8 mouse cellular contexts compared by ENCODE assay signal in genomic region chr6:87850155-87850899, GRCm38 (mm10). TPM values are rescaled to one million over a fixed set of nuclear protein-coding genes. Genes with fewer than 3 reads are reported as not detected.
DNase-seq lines count a peak whose midpoint lies in the region; ATAC-seq and TF ChIP-seq lines count a peak whose summit lies in the region.

No protein-coding gene starts in this region.

- peaks cover 9% of the 10 kb centered on the region for H3K36me3 ChIP-seq in ES-E14 (ENCODE audit: control insufficient read depth, insufficient read depth, low read length, poor library complexity, severe bottlenecking)
- H3K36me3 ChIP-seq in embryonic facial prominence, embryonic 14.5 days (ENCODE audit: control insufficient read depth, insufficient read depth, low read length), result peaks cover 22% of the 10 kb centered on the region
- peaks cover 11% of the 10 kb centered on the region for H3K36me3 ChIP-seq in heart, embryonic 12.5 days
- H3K36me3 ChIP-seq in kidney, embryonic 14.5 days (ENCODE audit: control insufficient read depth, insufficient read depth, low read length), result peaks cover 31% of the 10 kb centered on the region

- no peak for TF ChIP-seq POLR2A in lung, adult 2 months (IDR thresholded peaks at IDR 0.05; ENCODE audit: borderline replicate concordance, extremely low read depth, low read depth, low read length)
- TF ChIP-seq POLR2A in olfactory bulb, adult 2 months (IDR thresholded peaks at IDR 0.05; ENCODE audit: insufficient read depth, low read depth, low read length), result no peak

- no peak for TF ChIP-seq CTCF in lung, adult 2 months (IDR thresholded peaks at IDR 0.05; ENCODE audit: insufficient read depth, low read length)
- no peak for TF ChIP-seq CTCF in olfactory bulb, adult 2 months (IDR thresholded peaks at IDR 0.05; ENCODE audit: insufficient read depth, low read depth, low read length)

- DNase-seq in ES-E14 (ENCODE audit: low read depth, low spot score), result no peak
- peak; percentile 75 for DNase-seq in adrenal gland, postnatal 14 days
- peak; percentile 48 for DNase-seq in embryonic facial prominence, embryonic 14.5 days (ENCODE audit: low spot score)
- DNase-seq in lung, adult 2 months, result no peak

- WGBS in embryonic facial prominence, embryonic 14.5 days, result under 1% methylated on average over 25 of the region's 73 CpGs
- under 1% methylated on average over 73 of the region's 73 CpGs for WGBS in heart, embryonic 12.5 days
- under 1% methylated on average over 63 of the region's 73 CpGs for WGBS in kidney, embryonic 14.5 days
- whole genome bisulfite sequencing in lung, adult 2 months, result under 1% methylated on average over 73 of the region's 73 CpGs
- WGBS in olfactory bulb, adult 2 months, result under 1% methylated on average over 73 of the region's 73 CpGs

- in situ Hi-C loops in ES-E14 (cut with MboI; ENCODE audit: low sequenced_read_pairs in 2 of 2, unreplicated experiment in 2 of 2), result no loop called here

- H3K4me2 ChIP-seq in embryonic facial prominence, embryonic 14.5 days (ENCODE audit: low read depth, low read length), result peak overlapping the region; percentile 77
- peak overlapping the region; percentile 79 for H3K4me2 ChIP-seq in heart, embryonic 12.5 days
- H3K4me2 ChIP-seq in kidney, embryonic 14.5 days (replicated peaks; ENCODE audit: low read depth, low read length), result peak overlapping the region; percentile 77

- H3K4me1 ChIP-seq in ES-E14 (ENCODE audit: control insufficient read depth in 2 of 2, insufficient read depth in 2 of 2, low read length in 2 of 2, poor library complexity in 1 of 2), result peaks cover 7 to 11% of the 10 kb centered on the region in 2 experiments; a peak in 3 of 4 replicates
- peaks cover 25% of the 10 kb centered on the region for H3K4me1 ChIP-seq in embryonic facial prominence, embryonic 14.5 days (ENCODE audit: control insufficient read depth, insufficient read depth, low read length)
- peaks cover 16% of the 10 kb centered on the region for H3K4me1 ChIP-seq in heart, embryonic 12.5 days (replicated peaks)
- H3K4me1 ChIP-seq in kidney, embryonic 14.5 days (ENCODE audit: control insufficient read depth, insufficient read depth, low read length), result peaks cover 12% of the 10 kb centered on the region
- H3K4me1 ChIP-seq in lung, adult 2 months (ENCODE audit: control insufficient read depth, insufficient read depth, low read length), result peaks cover 15% of the 10 kb centered on the region
- H3K4me1 ChIP-seq in olfactory bulb, adult 2 months (ENCODE audit: control insufficient read depth, insufficient read depth, low read length), result no peaks in the 10 kb centered on the region

- H3K4me3 ChIP-seq in ES-E14 (ENCODE audit: insufficient read depth in 1 of 2, low read depth in 1 of 2, low read length in 2 of 2, poor library complexity in 1 of 2, severe bottlenecking in 1 of 2), result peak overlapping the region; percentile 88 to 97
- H3K4me3 ChIP-seq in embryonic facial prominence, embryonic 14.5 days (ENCODE audit: low read depth, low read length), result peak overlapping the region; percentile 100
- peak overlapping the region; percentile 99 for H3K4me3 ChIP-seq in heart, embryonic 12.5 days
- H3K4me3 ChIP-seq in kidney, embryonic 14.5 days (ENCODE audit: low read length), result peak overlapping the region; percentile 100
- peak overlapping the region; percentile 98 for H3K4me3 ChIP-seq in lung, adult 2 months (replicated peaks; ENCODE audit: extremely low read depth, low read depth, low read length)
- peak overlapping the region; percentile 69 for H3K4me3 ChIP-seq in olfactory bulb, adult 2 months (ENCODE audit: insufficient read depth, low read depth, low read length)

- H3K9ac ChIP-seq in ES-E14 (ENCODE audit: insufficient read depth, low read depth, low read length, poor library complexity, severe bottlenecking), result peak overlapping the region; percentile 97
- peak overlapping the region; percentile 100 for H3K9ac ChIP-seq in embryonic facial prominence, embryonic 14.5 days (ENCODE audit: low read depth, low read length)
- H3K9ac ChIP-seq in heart, embryonic 12.5 days, result peak overlapping the region; percentile 100
- peak overlapping the region; percentile 99 for H3K9ac ChIP-seq in kidney, embryonic 14.5 days (ENCODE audit: low read depth, low read length)

- peak overlapping the region; percentile 93 for H3K27ac ChIP-seq in ES-E14 (ENCODE audit: insufficient read depth, low read depth, low read length, poor library complexity, severe bottlenecking)
- peak overlapping the region; percentile 97 for H3K27ac ChIP-seq in embryonic facial prominence, embryonic 14.5 days (replicated peaks; ENCODE audit: low read depth, low read length)
- peak overlapping the region; percentile 92 for H3K27ac ChIP-seq in heart, embryonic 12.5 days (ENCODE audit: poor library complexity, severe bottlenecking)
- peak overlapping the region; percentile 90 for H3K27ac ChIP-seq in kidney, embryonic 14.5 days (ENCODE audit: low read depth, low read length)
- peak overlapping the region; percentile 80 for H3K27ac ChIP-seq in olfactory bulb, adult 2 months (ENCODE audit: insufficient read depth, low read depth, low read length)

- H3K9me3 ChIP-seq in ES-E14 (ENCODE audit: control insufficient read depth, insufficient read depth, low read depth, low read length), result no peaks in the 10 kb centered on the region
- H3K9me3 ChIP-seq in embryonic facial prominence, embryonic 14.5 days (ENCODE audit: control insufficient read depth, low read length), result no peaks in the 10 kb centered on the region
- no peaks in the 10 kb centered on the region for H3K9me3 ChIP-seq in heart, embryonic 12.5 days (replicated peaks)
- no peaks in the 10 kb centered on the region for H3K9me3 ChIP-seq in kidney, embryonic 14.5 days (ENCODE audit: control insufficient read depth, low read length)

- ATAC-seq in embryonic facial prominence, embryonic 14.5 days (ENCODE audit: low read depth), result peak; percentile 68
- peak; percentile 74 for ATAC-seq in heart, embryonic 12.5 days (ENCODE audit: insufficient number of reproducible peaks, low FRiP score)
- peak; percentile 71; the same call in 1 of the 2 replicates for ATAC-seq in kidney, embryonic 14.5 days (ENCODE audit: low FRiP score, low TSS enrichment)
- no peak for ATAC-seq in megakaryocyte-erythroid progenitor cell, adult 5-6 weeks (replicated peaks; ENCODE audit: low FRiP score, low TSS enrichment, poor library complexity, severe bottlenecking)

- H3K27me3 ChIP-seq in embryonic facial prominence, embryonic 14.5 days (replicated peaks; ENCODE audit: control insufficient read depth, insufficient read depth, low read length), result no peaks in the 10 kb centered on the region
- H3K27me3 ChIP-seq in heart, embryonic 12.5 days (replicated peaks), result no peaks in the 10 kb centered on the region
- H3K27me3 ChIP-seq in kidney, embryonic 14.5 days (ENCODE audit: control insufficient read depth, insufficient read depth, low read length), result no peaks in the 10 kb centered on the region

RNA-seq across cellular contexts. Expression of gene Cnbp, which starts 0.6 kb away (rescaled TPM):
- 400 and 562 TPM in 2 replicates for total RNA-seq in ES-E14 (2012; rRNA removed)
- total RNA-seq in adrenal gland, postnatal 14 days (2021), result 392 and 410 TPM in 2 replicates
- polyA plus RNA-seq in embryonic facial prominence, embryonic 14.5 days (2014; fragmentation: Nextera tagmentation; extraction: Ambion mirVana), result 1,063 and 1,144 TPM in 2 replicates
- polyA plus RNA-seq in heart, embryonic 12.5 days (2016; fragmentation: Nextera tagmentation; extraction: Ambion mirVana), result 767 and 777 TPM in 2 replicates
- 1,222 and 1,346 TPM in 2 replicates for polyA plus RNA-seq in kidney, embryonic 14.5 days (2014; fragmentation: Nextera tagmentation; extraction: Ambion mirVana)
- 140 and 217 TPM in 2 replicates for polyA plus RNA-seq in lung, adult 2 months (2012; rRNA removed)
- polyA plus RNA-seq in olfactory bulb, adult 2 months (2012; ENCODE audit: insufficient read depth, insufficient read length, low replicate concordance, missing spikeins), result 294 and 693 TPM in 2 replicates
- 524 and 599 TPM in 2 replicates for total RNA-seq in megakaryocyte-erythroid progenitor cell, adult 5-6 weeks (2014; fragmentation: Nextera tagmentation)
- 1,213 and 1,503 TPM in 2 replicates for total RNA-seq in megakaryocyte-erythroid progenitor cell, adult 5-6 weeks (2017)

RNA-seq across cellular contexts. Expression of gene Isy1, which starts 11.7 kb away (rescaled TPM):
- total RNA-seq in ES-E14 (2012; rRNA removed), result 34.6 and 48.8 TPM in 2 replicates
- 41.0 and 42.3 TPM in 2 replicates for total RNA-seq in adrenal gland, postnatal 14 days (2021)
- polyA plus RNA-seq in embryonic facial prominence, embryonic 14.5 days (2014; fragmentation: Nextera tagmentation; extraction: Ambion mirVana), result 34.7 and 42.7 TPM in 2 replicates
- 29.1 and 32.7 TPM in 2 replicates for polyA plus RNA-seq in heart, embryonic 12.5 days (2016; fragmentation: Nextera tagmentation; extraction: Ambion mirVana)
- 61.5 and 63.5 TPM in 2 replicates for polyA plus RNA-seq in kidney, embryonic 14.5 days (2014; fragmentation: Nextera tagmentation; extraction: Ambion mirVana)
- 21.2 and 21.4 TPM in 2 replicates for polyA plus RNA-seq in lung, adult 2 months (2012; rRNA removed)
- 368 TPM in 1 of 2 replicates, not detected in the other for polyA plus RNA-seq in olfactory bulb, adult 2 months (2012; ENCODE audit: insufficient read depth, insufficient read length, low replicate concordance, missing spikeins)
- 85.1 and 88.1 TPM in 2 replicates for total RNA-seq in megakaryocyte-erythroid progenitor cell, adult 5-6 weeks (2014; fragmentation: Nextera tagmentation)
- 228 and 235 TPM in 2 replicates for total RNA-seq in megakaryocyte-erythroid progenitor cell, adult 5-6 weeks (2017)

RNA-seq across cellular contexts. Expression of gene Gm45140, which starts 14.7 kb away (rescaled TPM):
- 2.6 and 5.7 TPM in 2 replicates for total RNA-seq in ES-E14 (2012; rRNA removed)
- 4.1 and 6.1 TPM in 2 replicates for total RNA-seq in adrenal gland, postnatal 14 days (2021)
- polyA plus RNA-seq in embryonic facial prominence, embryonic 14.5 days (2014; fragmentation: Nextera tagmentation; extraction: Ambion mirVana), result 3.6 and 4.1 TPM in 2 replicates
- polyA plus RNA-seq in heart, embryonic 12.5 days (2016; fragmentation: Nextera tagmentation; extraction: Ambion mirVana), result 1.9 and 4.8 TPM in 2 replicates
- polyA plus RNA-seq in kidney, embryonic 14.5 days (2014; fragmentation: Nextera tagmentation; extraction: Ambion mirVana), result 3.4 and 5.4 TPM in 2 replicates
- polyA plus RNA-seq in lung, adult 2 months (2012; rRNA removed), result 0.47 and 0.68 TPM in 2 replicates
- not detected in 2 replicates for polyA plus RNA-seq in olfactory bulb, adult 2 months (2012; ENCODE audit: insufficient read depth, insufficient read length, low replicate concordance, missing spikeins)
- 0.81 and 3.3 TPM in 2 replicates for total RNA-seq in megakaryocyte-erythroid progenitor cell, adult 5-6 weeks (2014; fragmentation: Nextera tagmentation)
- 18.3 and 19.5 TPM in 2 replicates for total RNA-seq in megakaryocyte-erythroid progenitor cell, adult 5-6 weeks (2017)

RNA-seq across cellular contexts. Expression of gene Copg1, which starts 37.3 kb away (rescaled TPM):
- total RNA-seq in ES-E14 (2012; rRNA removed), result 103 and 107 TPM in 2 replicates
- 93.2 and 98.2 TPM in 2 replicates for total RNA-seq in adrenal gland, postnatal 14 days (2021)
- 180 and 188 TPM in 2 replicates for polyA plus RNA-seq in embryonic facial prominence, embryonic 14.5 days (2014; fragmentation: Nextera tagmentation; extraction: Ambion mirVana)
- 144 and 145 TPM in 2 replicates for polyA plus RNA-seq in heart, embryonic 12.5 days (2016; fragmentation: Nextera tagmentation; extraction: Ambion mirVana)
- polyA plus RNA-seq in kidney, embryonic 14.5 days (2014; fragmentation: Nextera tagmentation; extraction: Ambion mirVana), result 84.6 and 156 TPM in 2 replicates
- 36.4 and 56.2 TPM in 2 replicates for polyA plus RNA-seq in lung, adult 2 months (2012; rRNA removed)
- 490 TPM in 1 of 2 replicates, not detected in the other for polyA plus RNA-seq in olfactory bulb, adult 2 months (2012; ENCODE audit: insufficient read depth, insufficient read length, low replicate concordance, missing spikeins)
- total RNA-seq in megakaryocyte-erythroid progenitor cell, adult 5-6 weeks (2014; fragmentation: Nextera tagmentation), result 76.8 and 84.9 TPM in 2 replicates
- 53.1 and 63.4 TPM in 2 replicates for total RNA-seq in megakaryocyte-erythroid progenitor cell, adult 5-6 weeks (2017)

RNA-seq across cellular contexts. Expression of gene Rab43, which starts 38.4 kb away (rescaled TPM):
- 1.6 and 2.0 TPM in 2 replicates for total RNA-seq in ES-E14 (2012; rRNA removed)
- 27.8 and 33.2 TPM in 2 replicates for total RNA-seq in adrenal gland, postnatal 14 days (2021)
- polyA plus RNA-seq in embryonic facial prominence, embryonic 14.5 days (2014; fragmentation: Nextera tagmentation; extraction: Ambion mirVana), result 14.2 and 18.6 TPM in 2 replicates
- polyA plus RNA-seq in heart, embryonic 12.5 days (2016; fragmentation: Nextera tagmentation; extraction: Ambion mirVana), result 8.1 and 8.5 TPM in 2 replicates
- 8.1 and 9.9 TPM in 2 replicates for polyA plus RNA-seq in kidney, embryonic 14.5 days (2014; fragmentation: Nextera tagmentation; extraction: Ambion mirVana)
- 43.0 and 46.2 TPM in 2 replicates for polyA plus RNA-seq in lung, adult 2 months (2012; rRNA removed)
- not detected in 2 replicates for polyA plus RNA-seq in olfactory bulb, adult 2 months (2012; ENCODE audit: insufficient read depth, insufficient read length, low replicate concordance, missing spikeins)
- total RNA-seq in megakaryocyte-erythroid progenitor cell, adult 5-6 weeks (2014; fragmentation: Nextera tagmentation), result 49.7 and 51.5 TPM in 2 replicates
- total RNA-seq in megakaryocyte-erythroid progenitor cell, adult 5-6 weeks (2017), result 4.5 and 9.9 TPM in 2 replicates

Comparison
In these comparisons a context has a peak if more than half of its experiments do, and no peak if none do; other contexts are left out.
1. DNase-seq: peak in adrenal gland, postnatal 14 days (single experiment) and embryonic facial prominence, embryonic 14.5 days (single experiment); none in ES-E14 (single experiment) and lung, adult 2 months (single experiment).
2. Peak in every context shown above with its lines, with median percentiles within 50 percentile points of each other: H3K27ac ChIP-seq, H3K4me3 ChIP-seq, H3K9ac ChIP-seq and H3K4me2 ChIP-seq.